Mouse (Mus musculus) forebrain, embryonic 15.5 days (tissue): ENCODE data around the gene Lpar3. TPM values are rescaled to one million over a fixed set of nuclear protein-coding genes. Genes with fewer than 3 reads are reported as not detected.

Experiments
- ATAC-seq: fragments of 200-750 bp; cut with Nextera tagmentation; replicated peaks from 2 replicates; pipeline ENCODE4 v1.8.0; 2017; ENCODE audit warnings: mild to moderate bottlenecking, moderate TSS enrichment, moderate library complexity
- H3K27ac ChIP-seq: fragments of 300-500 bp; sonication (generic); replicated peaks from 2 replicates; pipeline ENCODE4 v1.5.1; 2015; ENCODE audit warnings: mild to moderate bottlenecking, inconsistent platforms
- H3K27me3 ChIP-seq: fragments of 300-500 bp; sonication (generic); 2 replicates; pipeline ENCODE4 v1.6.1; 2015; ENCODE audit warnings: inconsistent platforms
- H3K36me3 ChIP-seq: fragments of 300-500 bp; sonication (generic); 2 replicates; pipeline ENCODE4 v1.6.1; 2015; ENCODE audit warnings: mild to moderate bottlenecking, inconsistent platforms
- H3K4me1 ChIP-seq: fragments of 300-500 bp; sonication (generic); 2 replicates; pipeline ENCODE4 v1.6.1; 2015; ENCODE audit warnings: inconsistent platforms
- H3K4me2 ChIP-seq: fragments of 300-500 bp; sonication (generic); replicated peaks from 2 replicates; pipeline ENCODE4 v1.6.1; 2015; ENCODE audit warnings: mild to moderate bottlenecking, inconsistent platforms
- H3K4me3 ChIP-seq: fragments of 300-500 bp; sonication (generic); 2 replicates; pipeline ENCODE4 v1.5.1; 2015; ENCODE audit warnings: mild to moderate bottlenecking, inconsistent platforms
- H3K9ac ChIP-seq: fragments of 300-500 bp; sonication (generic); replicated peaks from 2 replicates; pipeline ENCODE4 v1.6.1; 2015; ENCODE audit warnings: mild to moderate bottlenecking, inconsistent platforms
- H3K9me3 ChIP-seq: fragments of 300-500 bp; sonication (generic); 2 replicates; pipeline ENCODE4 v1.6.1; 2016; ENCODE audit warnings: inconsistent platforms
- WGBS: fragments of 180-500 bp; shearing (Covaris S2); methylation state at CpG from one replicate; pipeline ENCODE4 v1.1.7; 2015; ENCODE audit warnings: mixed read lengths; 5-methylcytosine and 5-hydroxymethylcytosine counted together
- polyA plus RNA-seq: library from polyadenylated mRNA; unstranded; fragments of >200 nt; fragmentation: Nextera tagmentation; extraction: Ambion mirVana; gene quantifications from 2 replicates; pipeline ENCODE4 v1.2.1, GENCODE M21; 2015

Gene Lpar3
- polyA plus RNA-seq, 1 experiment from 2014 or later: 0.18 TPM

DNA sequence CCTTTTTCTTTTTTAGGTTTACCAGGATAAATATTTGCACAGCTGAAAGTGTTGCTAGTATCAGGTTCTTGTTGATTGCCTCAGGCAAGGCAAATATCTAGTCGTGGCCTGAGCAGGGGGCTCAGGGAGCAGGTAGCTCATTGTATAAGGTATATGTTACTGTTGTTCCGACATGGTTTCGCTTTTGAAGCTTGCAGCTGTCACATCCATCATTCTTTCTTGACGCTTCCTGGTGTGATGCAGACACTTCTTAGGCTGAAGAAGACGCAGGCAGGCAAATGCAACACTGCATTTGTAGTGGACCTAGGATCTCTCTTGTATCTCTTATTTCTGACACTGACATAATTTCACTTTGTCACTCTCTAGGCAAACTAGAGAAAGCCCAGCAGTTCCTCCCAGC is 7.4 kb upstream of the Lpar3 start:
- Histone ChIP-seq H3K4me2 (no peak overlapping the region), H3K27ac (no peak overlapping the region), H3K4me3 (no peak overlapping the region), H3K4me1 (no peaks in the 10 kb centered on the region), H3K9me3 (no peaks in the 10 kb centered on the region), H3K9ac (no peak overlapping the region), H3K27me3 (no peaks in the 10 kb centered on the region), H3K36me3 (no peaks in the 10 kb centered on the region)
- no peak for ATAC-seq
- WGBS: 79% methylated on average over 5 of the region's 5 CpGs

DNA sequence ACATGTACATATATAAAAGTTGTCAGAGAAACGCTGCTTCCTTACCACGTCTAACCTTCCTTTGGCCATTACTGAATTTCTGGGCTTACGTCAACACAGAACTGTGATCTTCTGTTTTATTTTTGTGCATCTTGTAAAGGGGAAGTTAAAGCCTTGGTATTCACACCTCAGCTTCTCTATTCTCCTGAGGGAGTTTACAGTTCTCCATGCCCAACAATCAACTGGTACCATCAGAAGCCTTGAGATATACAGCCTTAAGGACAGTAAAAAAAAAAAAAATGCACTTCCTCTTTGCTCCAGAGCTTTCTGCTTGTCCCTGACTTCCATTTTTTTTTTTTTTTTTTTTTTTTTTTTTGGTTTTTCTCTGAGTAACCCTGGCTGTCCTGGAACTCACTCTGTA is 4.2 kb upstream of the Lpar3 start:
- Histone ChIP-seq H3K27me3 (peaks cover 23% of the 10 kb centered on the region), H3K9me3 (no peaks in the 10 kb centered on the region), H3K4me1 (peaks cover 11% of the 10 kb centered on the region), H3K9ac (no peak overlapping the region), H3K4me2 (no peak overlapping the region), H3K27ac (no peak overlapping the region), H3K36me3 (no peaks in the 10 kb centered on the region), H3K4me3 (no peak overlapping the region)
- ATAC-seq: no peak
- WGBS: 94% methylated on average over 3 of the region's 3 CpGs

DNA sequence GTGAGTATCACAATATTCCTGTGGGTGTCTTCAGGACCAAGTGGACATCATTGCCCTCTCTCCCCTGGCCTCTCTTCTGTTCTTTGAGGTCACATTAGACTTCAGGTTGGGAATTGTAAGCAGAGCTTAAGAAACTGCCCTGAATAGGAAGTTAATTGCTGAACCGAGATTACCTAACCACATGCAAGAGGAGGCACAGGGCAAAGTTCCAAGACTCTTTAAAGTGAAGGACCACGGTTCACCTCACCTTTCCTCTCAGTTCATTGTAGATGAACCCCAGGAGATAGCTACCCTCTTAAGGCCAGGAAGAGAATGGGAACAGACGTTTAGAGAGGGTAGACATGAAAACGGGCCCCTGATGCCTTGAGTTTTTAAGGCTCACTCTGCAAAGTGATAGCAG is 3.5 kb downstream of the Lpar3 start:
- Histone ChIP-seq H3K4me3 (no peak overlapping the region), H3K27me3 (peaks cover 43% of the 10 kb centered on the region), H3K9ac (no peak overlapping the region), H3K36me3 (no peaks in the 10 kb centered on the region), H3K27ac (no peak overlapping the region), H3K4me2 (no peak overlapping the region), H3K4me1 (peaks cover 14% of the 10 kb centered on the region), H3K9me3 (no peaks in the 10 kb centered on the region)
- 60% methylated on average over 4 of the region's 4 CpGs for WGBS
- no peak for ATAC-seq

DNA sequence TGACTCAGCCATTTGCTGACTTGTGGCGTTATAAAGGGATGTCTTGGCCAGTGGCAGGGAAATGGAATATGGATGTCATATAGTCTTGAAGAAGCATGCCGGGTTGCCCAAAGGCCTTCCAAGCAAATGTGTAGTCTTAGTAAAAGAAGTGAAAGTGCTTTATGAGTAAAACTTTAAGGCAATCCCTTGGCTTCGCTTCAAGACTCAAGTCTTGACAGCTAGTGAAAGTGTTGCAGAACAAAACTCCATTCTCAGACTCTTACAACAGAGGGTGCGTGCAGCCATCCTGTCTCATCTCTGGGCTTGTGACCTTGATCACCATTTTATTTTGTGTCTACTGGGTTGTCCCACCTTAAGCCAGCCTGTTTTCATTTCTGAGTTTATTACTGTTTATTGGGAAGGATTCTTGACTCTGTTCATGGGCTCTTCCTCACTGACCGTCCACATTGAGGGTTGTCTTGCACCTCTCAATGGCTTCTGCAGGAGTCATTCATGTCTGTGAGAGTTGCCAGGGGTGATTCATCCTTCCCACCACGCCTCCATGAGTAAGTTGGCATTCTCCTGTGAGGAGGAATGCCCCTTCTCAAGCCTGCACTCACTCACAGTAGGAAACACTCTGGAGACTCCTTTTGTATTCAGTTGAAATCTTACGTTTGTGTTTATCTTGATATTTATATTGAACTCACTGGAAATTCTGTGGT is 4.4 kb downstream of the Lpar3 start:
- H3K4me1 ChIP-seq: peaks cover 14% of the 10 kb centered on the region
- peaks cover 35% of the 10 kb centered on the region; the same call in 1 of the 2 replicates for H3K27me3 ChIP-seq
- H3K27ac ChIP-seq: no peak overlapping the region
- ATAC-seq: no peak
- H3K4me3 ChIP-seq: no peak overlapping the region
- WGBS: 80% methylated on average over 7 of the region's 7 CpGs
- H3K36me3 ChIP-seq: no peaks in the 10 kb centered on the region
- no peak overlapping the region for H3K4me2 ChIP-seq
- no peaks in the 10 kb centered on the region for H3K9me3 ChIP-seq
- H3K9ac ChIP-seq: no peak overlapping the region

DNA sequence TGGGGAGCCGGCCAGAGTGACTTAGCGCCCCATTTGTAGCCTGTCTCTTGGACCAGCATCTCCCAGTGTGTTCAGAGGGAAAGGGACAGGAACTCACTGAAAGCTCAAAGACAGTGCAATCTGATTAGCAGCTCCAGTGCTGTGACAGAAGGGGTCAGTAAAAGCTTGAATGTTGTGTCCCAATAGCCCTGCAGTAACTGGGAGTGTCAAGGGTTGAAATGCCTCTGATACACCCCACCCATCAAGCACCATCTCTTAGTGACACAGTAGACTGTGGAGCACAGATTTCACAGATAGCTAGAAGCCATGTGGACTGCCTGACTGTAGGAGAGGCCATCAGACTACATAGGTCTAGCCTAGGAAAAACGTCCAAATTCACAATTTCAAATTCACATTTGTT is 6.7 kb downstream of the Lpar3 start:
- Histone ChIP-seq H3K9ac (no peak overlapping the region), H3K36me3 (no peaks in the 10 kb centered on the region), H3K9me3 (no peaks in the 10 kb centered on the region), H3K27me3 (peaks cover 13% of the 10 kb centered on the region; the same call in 1 of the 2 replicates), H3K4me1 (peaks cover 3% of the 10 kb centered on the region; the same call in 1 of the 2 replicates), H3K4me2 (no peak overlapping the region), H3K4me3 (no peak overlapping the region), H3K27ac (no peak overlapping the region)
- 71% methylated on average over 3 of the region's 3 CpGs for WGBS
- no peak for ATAC-seq

DNA sequence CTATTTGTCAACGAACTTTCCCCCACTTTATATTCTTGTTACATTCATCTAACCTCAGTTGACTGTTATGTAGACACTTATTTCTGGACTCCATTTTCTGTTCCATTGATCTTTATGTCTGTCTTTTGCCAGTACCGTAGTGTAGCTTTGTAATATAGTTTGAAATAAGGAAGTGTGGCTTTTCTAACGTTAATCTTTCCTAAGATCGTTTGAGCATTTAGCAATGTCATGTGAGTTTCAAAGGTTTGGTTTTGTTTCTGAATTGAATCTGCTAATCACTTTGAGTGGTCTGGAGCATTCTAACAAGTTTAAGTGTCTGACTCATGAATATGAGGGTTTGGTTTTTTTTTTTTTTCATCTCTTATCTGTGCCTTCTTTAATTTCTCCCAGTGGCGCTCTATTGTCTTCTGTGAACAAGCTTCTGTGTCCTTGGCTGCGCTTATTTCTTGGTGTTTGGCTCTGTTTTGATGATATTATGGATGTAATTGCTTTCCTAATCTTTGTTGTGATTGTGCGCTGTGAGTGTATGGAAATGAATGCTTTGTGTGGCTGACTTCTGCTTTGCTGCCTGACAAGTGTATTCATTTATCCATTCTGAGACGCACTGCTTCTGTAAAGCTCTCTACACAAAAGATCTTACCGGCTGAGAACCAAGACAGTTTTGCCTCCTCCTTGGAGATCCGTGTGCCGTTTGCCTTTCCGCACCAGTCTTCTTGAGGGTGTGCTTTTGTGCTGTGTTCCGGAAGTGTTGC is 8.0 kb downstream of the Lpar3 start:
- Histone ChIP-seq H3K27me3 (0 out of 2 replicates have a peak, but pooled peaks cover 5% of the 10 kb centered on the region), H3K27ac (no peak overlapping the region), H3K9me3 (no peaks in the 10 kb centered on the region), H3K4me3 (no peak overlapping the region), H3K36me3 (no peaks in the 10 kb centered on the region), H3K9ac (no peak overlapping the region), H3K4me2 (no peak overlapping the region), H3K4me1 (peaks cover 3% of the 10 kb centered on the region; the same call in 1 of the 2 replicates)
- WGBS: 30% methylated on average over 13 of the region's 13 CpGs
- ATAC-seq: no peak

DNA sequence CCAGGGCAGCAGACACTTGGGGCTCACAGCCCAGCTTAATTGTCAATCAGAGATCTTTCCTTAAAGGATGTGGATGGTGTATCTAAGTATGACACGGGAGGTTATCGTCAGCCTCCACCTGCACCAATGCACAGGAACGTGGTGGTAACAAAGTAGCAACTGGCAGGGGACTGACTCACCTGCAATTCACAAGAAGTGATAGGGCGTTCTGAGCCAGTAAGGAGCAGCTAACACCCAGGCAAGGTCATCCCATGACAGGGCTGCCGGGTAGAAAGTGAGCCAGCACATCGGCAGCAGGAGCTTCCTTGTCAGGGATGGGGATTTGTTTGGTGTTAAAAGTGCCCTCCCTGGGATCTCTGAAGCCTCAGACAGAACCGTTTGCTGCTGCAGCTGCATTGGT is 11.9 kb downstream of the Lpar3 start:
- Histone ChIP-seq H3K4me3 (no peak overlapping the region), H3K36me3 (no peaks in the 10 kb centered on the region), H3K4me2 (no peak overlapping the region), H3K4me1 (peaks cover 3% of the 10 kb centered on the region; the same call in 1 of the 2 replicates), H3K9ac (no peak overlapping the region), H3K27ac (no peak overlapping the region), H3K27me3 (no peaks in the 10 kb centered on the region), H3K9me3 (no peaks in the 10 kb centered on the region)
- 71% methylated on average over 7 of the region's 7 CpGs for WGBS
- ATAC-seq: no peak

DNA sequence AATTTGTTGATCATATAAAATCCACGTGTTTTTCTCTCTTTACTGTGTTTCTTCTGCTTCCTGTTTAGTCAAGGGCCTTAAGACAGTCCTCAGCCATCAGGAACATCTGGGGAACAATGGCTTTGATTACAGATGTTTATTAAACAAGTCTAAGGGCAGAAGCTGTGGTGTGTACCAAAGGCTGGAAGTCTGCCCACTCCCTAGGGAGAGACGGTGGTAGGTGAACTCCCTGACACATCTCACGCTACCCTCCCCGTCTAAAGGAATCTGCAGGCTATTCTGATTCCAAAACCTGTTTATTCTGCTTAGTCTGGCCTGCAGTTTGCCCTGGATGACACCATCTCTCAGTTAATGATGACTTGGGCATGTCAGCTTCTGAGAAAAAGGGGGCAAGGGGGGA is 13.0 kb downstream of the Lpar3 start:
- no peaks in the 10 kb centered on the region for H3K36me3 ChIP-seq
- no peaks in the 10 kb centered on the region for H3K27me3 ChIP-seq
- no peak overlapping the region for H3K9ac ChIP-seq
- ATAC-seq: no peak
- H3K4me1 ChIP-seq: peaks cover 3% of the 10 kb centered on the region; the same call in 1 of the 2 replicates
- H3K27ac ChIP-seq: no peak overlapping the region
- no peaks in the 10 kb centered on the region for H3K9me3 ChIP-seq
- no peak overlapping the region for H3K4me2 ChIP-seq
- WGBS: 73% methylated on average over 4 of the region's 4 CpGs
- H3K4me3 ChIP-seq: no peak overlapping the region

DNA sequence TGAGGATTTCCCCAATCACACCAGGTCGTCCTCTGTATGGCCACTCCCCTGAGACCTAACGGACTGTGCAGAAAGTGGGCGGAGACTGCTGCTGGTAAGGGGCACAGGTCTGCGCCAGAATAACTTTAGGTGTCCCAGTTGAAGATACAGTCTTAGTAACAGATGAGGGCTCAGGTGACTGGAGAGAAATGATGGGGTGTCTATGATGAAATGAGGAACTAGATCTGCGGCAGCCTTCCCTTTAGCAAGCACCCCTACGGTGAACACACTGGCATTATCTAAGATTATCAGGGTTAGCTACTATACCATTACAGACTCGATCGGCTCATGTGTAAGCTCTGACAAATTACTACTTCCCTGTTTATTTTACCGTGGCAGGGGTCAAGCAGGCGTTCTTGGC is 13.8 kb downstream of the Lpar3 start:
- no peak overlapping the region for H3K4me2 ChIP-seq
- WGBS: 77% methylated on average over 10 of the region's 10 CpGs
- no peak overlapping the region for H3K9ac ChIP-seq
- no peak for ATAC-seq
- H3K36me3 ChIP-seq: no peaks in the 10 kb centered on the region
- no peak overlapping the region for H3K4me3 ChIP-seq
- H3K27me3 ChIP-seq: no peaks in the 10 kb centered on the region
- no peak overlapping the region for H3K27ac ChIP-seq
- no peaks in the 10 kb centered on the region for H3K4me1 ChIP-seq
- no peaks in the 10 kb centered on the region for H3K9me3 ChIP-seq

DNA sequence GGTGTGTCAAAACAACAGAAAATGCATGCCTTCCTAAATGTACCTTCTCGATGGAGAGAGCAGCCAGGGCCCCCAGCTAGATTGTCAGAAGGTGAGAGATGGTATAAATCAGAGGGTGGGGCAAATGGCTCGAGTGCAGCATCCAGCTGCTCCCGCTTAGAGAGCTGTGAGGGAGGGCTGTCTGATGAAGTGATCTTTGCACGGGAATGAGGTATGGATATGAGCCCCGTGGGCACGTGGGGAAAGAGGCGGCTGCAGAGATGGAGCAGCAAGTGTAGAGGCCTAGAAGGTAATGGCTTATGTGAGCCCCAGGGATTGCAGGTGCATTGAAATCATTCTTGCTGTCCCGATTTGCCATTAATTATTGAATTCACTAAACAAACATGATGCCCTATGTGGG is 15.5 kb downstream of the Lpar3 start:
- H3K9ac ChIP-seq: no peak overlapping the region
- no peaks in the 10 kb centered on the region for H3K9me3 ChIP-seq
- H3K27ac ChIP-seq: no peak overlapping the region
- H3K27me3 ChIP-seq: no peaks in the 10 kb centered on the region
- 75% methylated on average over 8 of the region's 8 CpGs for WGBS
- H3K4me1 ChIP-seq: no peaks in the 10 kb centered on the region
- no peak for ATAC-seq
- H3K4me3 ChIP-seq: no peak overlapping the region
- no peaks in the 10 kb centered on the region for H3K36me3 ChIP-seq
- H3K4me2 ChIP-seq: no peak overlapping the region

DNA sequence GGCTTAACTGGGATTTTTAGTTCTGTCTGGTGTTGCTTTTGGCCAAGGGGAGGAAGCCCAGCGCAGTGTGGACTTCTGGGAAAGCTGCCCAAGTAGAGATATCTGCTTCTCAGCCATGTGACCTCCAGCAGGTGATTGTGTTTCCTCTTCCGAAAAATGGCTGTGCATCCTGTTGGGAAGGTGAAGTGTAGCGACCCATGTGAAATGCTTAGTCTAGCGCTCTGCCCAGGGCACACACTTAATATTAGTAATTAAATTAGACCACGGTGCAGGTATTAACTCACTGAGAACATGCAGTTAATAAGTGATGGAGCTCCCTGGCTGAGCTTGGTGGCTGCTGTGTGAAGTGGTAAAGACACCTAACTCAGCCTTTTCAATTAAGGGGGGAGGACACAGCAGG is 16.9 kb downstream of the Lpar3 start:
- Histone ChIP-seq H3K27ac (no peak overlapping the region), H3K4me1 (no peaks in the 10 kb centered on the region), H3K9me3 (no peaks in the 10 kb centered on the region), H3K36me3 (no peaks in the 10 kb centered on the region), H3K4me3 (no peak overlapping the region), H3K4me2 (no peak overlapping the region), H3K9ac (no peak overlapping the region), H3K27me3 (no peaks in the 10 kb centered on the region)
- no peak for ATAC-seq
- WGBS: 76% methylated on average over 5 of the region's 5 CpGs

DNA sequence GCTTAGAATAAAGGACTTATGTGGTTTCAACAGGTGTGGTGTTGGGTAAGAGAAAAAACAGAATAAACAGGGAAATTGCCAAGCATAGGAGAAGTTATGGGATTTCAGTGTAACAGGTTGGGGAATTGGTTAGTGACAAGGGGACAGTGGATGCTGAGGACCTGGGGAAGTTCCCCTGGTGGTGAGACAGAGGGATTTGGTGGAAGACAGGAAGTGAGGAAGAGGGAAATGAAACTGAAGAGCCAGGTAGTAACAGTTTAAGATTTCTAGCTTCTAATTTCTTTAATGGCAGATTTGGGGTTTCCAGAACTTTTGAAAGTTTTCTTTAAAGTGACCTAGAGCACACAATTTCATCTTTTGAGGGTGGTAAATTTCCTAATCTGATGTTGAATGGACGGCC is 23.9 kb downstream of the Lpar3 start:
- 77% methylated on average over 1 of the region's 1 CpGs for WGBS
- no peak overlapping the region for H3K27ac ChIP-seq
- no peaks in the 10 kb centered on the region for H3K9me3 ChIP-seq
- H3K36me3 ChIP-seq: no peaks in the 10 kb centered on the region
- H3K4me2 ChIP-seq: no peak overlapping the region
- ATAC-seq: no peak
- no peaks in the 10 kb centered on the region for H3K27me3 ChIP-seq
- no peaks in the 10 kb centered on the region for H3K4me1 ChIP-seq
- H3K4me3 ChIP-seq: no peak overlapping the region
- H3K9ac ChIP-seq: no peak overlapping the region
